Mouse (Mus musculus) spleen, adult 12 weeks (tissue): ENCODE data around the gene Sycn.

Experiments
- DNase-seq: peaks from one replicate; pipeline ENCODE4 v3.0.0; 2022; ENCODE audit warnings: low spot score

Gene Sycn

DNA sequence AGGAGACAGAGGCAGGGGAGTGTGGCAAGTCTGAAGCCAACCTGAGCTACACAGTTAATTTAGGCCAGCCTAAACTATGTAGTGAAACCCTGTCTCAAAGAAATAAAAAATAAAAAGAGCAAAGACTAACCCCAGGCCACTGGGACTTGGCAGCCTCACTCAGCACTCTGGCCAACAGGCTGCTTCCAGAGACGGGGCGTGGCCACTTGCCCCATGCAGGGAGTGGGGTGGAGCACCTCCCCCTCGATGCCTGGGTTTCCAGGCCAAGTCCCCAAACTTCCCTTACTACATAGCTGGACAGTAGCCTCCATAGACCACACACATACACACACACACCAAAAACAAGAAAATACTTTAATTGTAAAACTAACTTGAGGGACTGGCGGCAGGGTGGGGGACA, 17.8 kb downstream of the Sycn start:
- no peak for DNase-seq

DNA sequence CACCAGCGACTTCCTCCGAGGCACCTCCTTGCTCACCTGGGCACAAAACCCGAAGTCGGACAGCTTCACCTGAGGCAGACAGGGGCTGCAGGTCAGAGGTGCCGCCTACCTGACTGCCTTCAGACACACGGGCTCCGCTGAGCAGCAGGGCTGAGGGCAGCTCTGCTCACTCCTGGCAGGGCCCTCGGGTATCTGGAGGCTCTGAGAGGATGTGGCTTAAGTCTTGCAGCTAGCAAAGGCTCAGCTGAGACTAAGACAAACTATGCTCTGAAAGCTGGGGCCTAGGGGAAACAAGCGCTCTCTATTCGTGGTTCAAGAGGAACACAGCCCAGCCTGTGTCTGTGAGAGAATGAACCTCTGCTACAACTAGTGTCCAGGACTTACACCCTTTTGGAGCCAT, 20.2 kb downstream of the Sycn start:
- no peak for DNase-seq

GRCm38 (mm10) chr7:28561967-28562366, 21.3 kb downstream of the Sycn start:
- no peak for DNase-seq

DNA sequence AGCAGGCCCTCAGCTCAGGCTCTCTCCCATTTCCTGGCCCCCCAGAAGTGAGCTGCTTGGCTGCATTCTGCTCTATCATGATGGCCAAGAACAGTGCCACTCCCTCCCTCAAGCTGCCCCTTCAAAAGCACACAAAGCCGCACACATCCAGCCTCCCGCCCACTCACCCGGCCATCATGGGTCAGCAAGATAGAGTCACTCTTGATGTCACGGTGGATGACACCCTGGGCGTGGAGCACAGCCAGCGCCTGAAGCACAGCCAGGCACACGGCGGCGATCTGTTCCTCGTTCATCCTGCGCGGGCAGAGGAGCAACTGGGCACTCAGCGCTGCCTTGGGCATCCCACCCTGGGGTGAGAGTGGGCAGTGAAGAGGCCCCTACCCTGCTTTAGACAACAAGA, 21.7 kb downstream of the Sycn start:
- no peak for DNase-seq

DNA sequence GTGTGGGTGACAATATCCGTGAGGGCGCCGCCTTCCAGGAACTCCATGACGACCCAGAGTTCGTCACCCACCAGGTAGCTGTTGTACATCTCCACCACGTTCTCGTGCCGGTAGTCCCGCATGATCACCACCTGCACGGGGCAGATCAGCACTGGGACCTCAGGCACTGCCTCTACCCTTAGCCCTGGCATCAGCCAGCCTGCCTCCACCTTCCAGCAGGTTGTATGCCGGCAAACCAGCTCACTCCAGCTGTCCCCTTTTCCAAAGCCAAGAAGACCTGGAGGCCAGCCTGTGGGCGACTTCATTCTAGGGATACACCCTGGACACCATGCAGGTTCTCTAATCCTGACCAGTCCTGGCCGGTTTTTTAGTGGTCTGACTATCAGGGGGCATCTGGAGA, 22.3 kb downstream of the Sycn start:
- DNase-seq = no peak

DNA sequence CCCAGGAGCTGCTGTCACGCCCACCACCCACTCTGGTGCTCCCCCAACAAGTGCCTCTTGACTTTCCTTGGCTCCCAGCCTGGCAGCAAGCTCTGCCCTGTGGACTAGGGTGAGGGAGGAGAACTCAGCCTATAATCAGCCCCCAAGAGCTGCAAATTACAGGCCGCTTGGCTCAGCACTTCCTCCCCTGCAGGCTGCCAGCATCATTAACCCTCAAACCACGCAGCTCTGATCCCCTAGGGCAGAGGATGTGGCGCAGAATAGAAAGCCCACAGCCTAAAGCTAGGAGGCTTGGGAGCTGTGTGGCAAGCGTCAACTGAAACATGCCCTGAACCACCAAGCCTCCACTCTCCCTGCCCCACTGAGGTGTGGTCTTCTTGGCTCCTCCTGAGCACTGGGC, 24.7 kb downstream of the Sycn start:
- DNase-seq = no peak

GRCm38 (mm10) chr7:28567539-28567938, 26.9 kb downstream of the Sycn start:
- DNase-seq = no peak

DNA sequence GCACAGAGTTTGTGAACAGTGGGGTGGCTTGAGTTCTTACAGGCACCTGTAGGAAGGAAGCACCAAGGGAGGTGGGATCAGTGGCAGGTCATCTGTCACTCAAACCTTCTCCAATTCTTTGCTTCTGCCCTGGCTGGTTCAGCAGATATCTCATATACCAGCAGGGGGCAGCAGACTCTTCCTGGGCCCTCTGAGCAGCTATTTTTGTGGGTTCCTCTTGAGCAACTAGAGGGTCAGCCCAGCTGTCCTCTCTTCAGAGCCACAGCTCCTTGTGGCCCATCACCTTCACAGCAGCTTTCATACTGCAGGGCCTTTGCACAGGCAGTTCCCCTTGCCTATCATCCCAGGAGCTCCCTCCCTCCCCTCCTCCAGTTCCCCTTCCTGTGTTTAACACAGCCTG, 27.6 kb downstream of the Sycn start:
- peak; percentile 55 for DNase-seq

GRCm38 (mm10) chr7:28570291-28570981, 29.8 kb downstream of the Sycn start:
- no peak for DNase-seq

DNA sequence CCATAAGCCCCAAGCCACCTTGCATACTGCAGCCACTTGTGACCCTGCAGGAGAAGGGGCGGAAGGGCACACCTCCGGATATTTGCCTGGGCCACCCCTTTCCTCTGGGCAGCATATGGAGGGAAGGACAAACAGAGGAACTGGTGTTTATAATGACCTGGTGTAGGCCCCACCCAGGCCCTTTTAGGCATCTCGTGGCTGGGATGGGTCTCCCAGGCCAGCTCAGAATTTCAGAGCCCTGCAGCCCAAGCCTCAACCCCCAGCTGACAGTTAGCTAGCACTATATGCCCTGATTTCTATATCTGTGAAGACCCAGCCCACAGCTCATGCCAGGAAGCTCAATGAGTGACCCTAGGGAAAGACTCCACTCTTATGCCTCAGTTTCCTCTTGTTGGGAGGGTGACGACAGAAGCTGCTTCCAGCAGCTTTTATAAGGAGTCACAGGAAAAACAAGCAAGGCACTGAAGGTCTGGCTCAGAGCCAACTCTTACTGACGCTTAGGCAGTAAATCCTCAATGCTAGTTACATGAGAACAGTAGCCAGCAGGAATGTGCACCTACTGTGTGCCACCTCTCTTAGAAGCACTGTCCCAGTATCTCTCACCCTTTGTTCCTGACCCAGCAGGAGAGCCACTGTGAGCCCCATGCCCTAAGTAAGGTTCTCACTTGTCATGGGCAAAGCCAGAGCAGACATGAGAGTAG, 30.4 kb downstream of the Sycn start:
- no peak for DNase-seq

- no peak for DNase-seq
Observed at GRCm38 (mm10) chr7:28572689-28573088, 32.0 kb downstream of the Sycn start.

DNA sequence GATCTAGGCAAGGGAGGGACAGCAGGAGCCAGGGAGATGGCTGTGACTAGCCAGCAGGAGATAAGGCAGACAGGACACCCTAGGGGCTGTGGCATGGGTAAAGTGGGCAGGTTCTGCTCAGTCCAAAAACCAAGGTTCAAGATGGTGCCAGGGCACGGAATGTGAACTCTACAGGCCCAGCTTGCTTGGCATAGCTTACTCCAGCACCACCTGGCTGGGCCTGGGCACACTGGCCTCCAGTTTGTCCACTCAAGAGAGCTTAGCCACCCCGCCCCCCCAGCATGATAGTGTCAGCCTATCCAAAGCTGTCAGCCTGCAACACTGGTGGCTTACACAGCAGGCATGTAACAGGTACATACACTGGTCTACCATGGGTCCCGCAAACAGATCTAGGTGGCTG, 32.6 kb downstream of the Sycn start:
- DNase-seq = no peak

DNA sequence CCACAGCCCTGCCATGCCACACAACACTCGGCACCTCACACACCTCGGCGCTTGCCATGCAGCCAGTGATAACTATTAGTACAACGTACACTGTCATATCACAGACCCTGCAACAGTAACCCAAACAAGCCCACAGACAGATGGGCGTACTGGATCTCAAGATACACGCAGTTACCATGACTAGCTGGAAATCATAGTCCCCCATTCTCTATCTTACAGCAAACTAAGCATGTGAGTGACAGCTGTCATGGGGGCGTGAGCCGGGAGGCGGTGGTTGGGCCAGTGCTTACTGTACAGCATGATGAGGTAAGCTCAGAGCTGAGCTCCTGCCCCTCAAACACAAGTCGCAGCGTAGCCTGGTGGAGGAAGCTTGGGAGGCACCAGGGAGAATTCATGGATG, 34.9 kb downstream of the Sycn start:
- no peak for DNase-seq

- DNase-seq = peak; percentile 37
Observed at GRCm38 (mm10) chr7:28576271-28576914, 35.7 kb downstream of the Sycn start.

DNA sequence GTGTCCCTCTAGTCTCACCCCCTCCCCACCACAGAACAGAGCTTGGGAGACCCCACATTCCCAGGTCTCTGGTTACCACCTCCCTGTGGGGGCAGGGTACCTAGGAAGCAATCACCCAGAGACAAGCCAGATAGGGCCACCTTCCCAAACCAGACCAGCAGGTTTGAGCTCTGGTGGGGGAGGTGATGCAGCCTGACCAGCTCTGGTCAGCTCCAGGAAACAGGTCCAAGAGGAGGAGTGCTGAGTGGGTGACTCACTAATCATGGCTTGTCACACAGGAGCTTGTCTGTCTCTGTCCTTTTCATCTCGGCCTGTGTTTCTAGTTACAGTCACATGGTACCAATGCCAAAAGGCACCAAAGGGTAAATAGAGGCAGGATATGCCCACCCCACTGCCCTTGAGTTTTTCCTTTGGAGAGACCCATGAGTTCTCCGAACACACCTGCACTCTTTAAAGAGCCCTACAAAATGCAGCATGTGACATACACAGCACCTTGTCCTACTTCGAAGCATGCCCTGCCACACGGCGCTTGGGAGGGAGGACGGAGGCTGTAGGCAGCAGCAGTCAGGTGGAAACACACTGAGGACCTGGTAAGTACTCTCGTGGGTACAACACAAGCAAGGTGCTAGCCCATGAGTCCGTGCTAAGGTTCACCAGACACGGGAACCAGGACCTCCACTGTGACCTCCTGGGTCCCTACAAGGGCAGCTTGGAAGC, 37.3 kb downstream of the Sycn start:
- DNase-seq = no peak

DNA sequence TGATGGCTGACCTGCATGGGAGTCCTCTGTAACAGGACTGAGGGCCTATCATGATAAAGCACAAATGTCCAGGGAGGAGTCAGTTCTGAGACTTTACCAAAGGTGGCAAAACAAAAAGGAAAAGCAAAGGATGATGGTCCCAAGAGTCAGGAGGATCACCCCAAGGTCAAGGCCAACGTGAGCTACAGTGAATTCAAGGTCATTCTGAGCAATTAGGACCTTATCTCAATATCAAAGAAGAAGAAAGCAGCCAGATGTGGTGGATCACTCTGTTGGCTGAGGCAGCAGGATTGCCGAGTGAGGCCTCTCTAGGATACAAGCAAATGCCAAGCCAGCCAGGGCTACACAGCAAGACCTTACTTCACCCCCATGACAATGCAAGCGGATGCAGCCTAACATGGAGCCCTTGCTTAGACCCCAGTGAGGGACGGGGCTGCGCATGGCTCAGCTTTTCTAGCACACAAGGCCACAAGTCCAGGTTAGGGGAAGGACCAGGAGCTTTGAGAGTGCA, 37.9 kb downstream of the Sycn start:
- DNase-seq = no peak

DNA sequence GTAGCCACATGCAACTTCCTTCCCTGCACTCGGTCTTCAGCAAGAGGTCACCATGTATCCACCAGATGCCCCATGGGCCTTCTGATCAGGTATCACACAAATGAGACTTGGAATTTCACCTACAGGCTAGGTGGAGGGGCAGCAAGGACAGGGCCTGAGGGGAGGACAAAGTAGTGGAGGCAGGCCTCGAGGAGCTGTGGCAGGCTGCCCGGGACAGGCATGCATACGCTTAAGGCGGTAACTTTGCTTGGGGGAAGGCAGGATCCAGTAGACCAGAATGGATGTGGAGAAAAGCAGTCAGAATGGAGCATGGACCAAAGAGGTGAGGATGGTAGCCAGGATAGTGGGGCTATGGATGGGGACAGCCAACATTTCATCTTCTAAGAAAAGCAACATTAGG, 39.1 kb downstream of the Sycn start:
- DNase-seq = no peak

DNA sequence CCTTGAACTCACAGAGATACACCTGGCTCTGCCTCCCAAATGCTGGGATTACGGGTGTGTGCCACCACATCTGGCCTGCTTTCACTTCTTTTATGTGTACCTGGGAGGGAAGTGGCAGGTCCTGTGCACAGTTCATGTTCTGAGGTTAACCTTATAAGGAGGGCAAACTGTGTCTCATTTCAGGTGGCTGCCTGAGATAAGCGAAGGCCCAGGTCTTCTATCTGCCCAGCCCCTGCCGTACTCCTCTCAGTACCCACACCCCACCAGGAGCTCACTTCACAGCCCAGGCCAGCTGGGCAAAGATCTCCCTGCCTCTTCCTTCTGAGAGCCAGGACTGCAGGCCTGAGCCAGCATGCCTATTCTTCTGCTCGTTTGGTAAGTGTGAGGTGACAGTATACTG, 41.0 kb downstream of the Sycn start:
- DNase-seq = peak; percentile 42

DNA sequence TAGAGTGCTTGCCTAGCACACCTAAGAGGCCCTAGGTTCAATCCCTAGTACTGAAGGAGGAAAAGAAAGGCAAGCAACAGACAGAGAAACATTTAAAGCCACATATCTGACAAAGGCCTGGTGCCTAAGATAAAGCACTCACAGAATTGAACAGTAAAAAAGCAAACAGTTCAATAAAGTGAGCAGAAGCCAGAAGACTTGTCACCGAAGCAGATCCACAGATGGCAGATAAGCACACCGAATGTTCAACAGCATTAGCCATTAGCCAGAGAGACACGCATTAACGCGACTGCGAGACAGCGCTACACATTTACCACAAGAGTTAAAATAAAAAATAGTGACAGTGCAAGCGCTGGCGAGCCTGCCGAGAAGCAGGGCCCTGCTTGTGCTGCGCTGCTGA, 42.2 kb downstream of the Sycn start:
- no peak for DNase-seq

- DNase-seq = no peak
Observed at GRCm38 (mm10) chr7:28583570-28584344, 43.1 kb downstream of the Sycn start.

- no peak for DNase-seq
Observed at GRCm38 (mm10) chr7:28584468-28584867, 43.8 kb downstream of the Sycn start.

GRCm38 (mm10) chr7:28585001-28585400, 44.3 kb downstream of the Sycn start:
- no peak for DNase-seq
